Mouse (Mus musculus): ENCODE measurements at regions not wholly inside any gene's neighbourhood (a gene's known extent, or its start where the extent isn't known, plus 50 kb on each side); places are given as distances from the start of the nearest gene placed in this dataset.

DNA sequence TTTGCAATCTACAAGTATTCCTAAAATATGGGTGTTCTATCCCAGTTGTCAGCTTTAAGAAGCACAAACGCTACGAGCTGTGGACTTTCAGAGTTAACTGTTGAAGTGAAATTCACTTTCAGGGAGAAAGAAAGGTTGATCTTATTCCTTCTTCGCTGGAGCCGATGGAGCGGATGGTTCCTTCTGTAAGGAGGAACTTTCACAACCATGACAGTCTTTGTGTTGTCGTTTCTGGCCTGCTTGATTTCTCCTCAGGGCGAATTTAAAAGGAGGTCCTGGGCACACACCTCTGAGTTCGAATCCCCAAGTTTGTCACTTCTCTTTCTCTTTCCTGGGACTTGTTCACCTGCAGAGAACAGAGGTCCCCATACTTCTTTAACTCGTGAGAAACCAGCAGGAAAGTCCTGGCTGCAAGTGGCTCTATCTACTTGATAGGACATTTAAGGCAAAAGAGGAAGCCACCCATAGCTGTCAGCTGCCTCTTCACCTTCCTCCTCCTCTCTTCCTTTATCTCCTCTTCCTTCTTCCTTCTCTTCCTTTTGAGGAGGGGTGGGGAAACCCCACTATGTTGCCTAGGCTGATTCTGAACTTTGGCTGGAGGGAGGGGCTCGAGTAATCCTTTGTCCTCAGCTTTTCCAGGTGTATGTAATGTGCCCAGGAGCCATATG, 265.9 kb upstream of the Klf3 start:
- TF ChIP-seq POLR2A (IDR thresholded peaks at IDR 0.05; ENCODE audit: low read depth, low read length): no peak
- TF ChIP-seq MYC (IDR thresholded peaks at IDR 0.05; ENCODE audit: low read depth, low read length): no peak
- no peak for TF ChIP-seq CTCF (conservative IDR thresholded peaks at IDR 0.05 in 1 of 2, IDR thresholded peaks at IDR 0.05 in 1 of 2; ENCODE audit: low read depth in 2 of 2, low read length in 2 of 2)
- no peak for TF ChIP-seq EP300 (IDR thresholded peaks at IDR 0.05; ENCODE audit: low read length)
- no peak for TF ChIP-seq E2F4 (IDR thresholded peaks at IDR 0.05; ENCODE audit: insufficient replicate concordance, low read depth, low read length)
- no peak for TF ChIP-seq SMC3 (IDR thresholded peaks at IDR 0.05; ENCODE audit: low read depth, low read length)
- TF ChIP-seq MEF2A (IDR thresholded peaks at IDR 0.05; ENCODE audit: borderline replicate concordance, low read depth, low read length): no peak
- no peak for TF ChIP-seq MAX (IDR thresholded peaks at IDR 0.05; ENCODE audit: low read length)

Measured in CH12.LX (cell line).